Mouse (Mus musculus): ENCODE measurements around the gene Mlf1.

GRCm38 (mm10) chr3:67358376-67358775 is 15.5 kb upstream of the Mlf1 start:
- TF ChIP-seq CTCF (IDR thresholded peaks at IDR 0.05; ENCODE audit: low read depth) (no peak), EP300 (IDR thresholded peaks at IDR 0.05; ENCODE audit: low read depth) (no peak)

Measured in heart, postnatal 0 days (tissue).